Mouse (Mus musculus) frontal cortex, adult (tissue): ENCODE measurements around the gene Sgo2b.
A peak's percentile ranks its signal among the peaks of the same experiment; 100 is the strongest.
"Not testable (repeated sequence)": the region's sequence is repeated elsewhere in the genome, so short reads cannot be mapped to it uniquely, and the experiment has no call there.

Experiments
- ATAC-seq: cut with Nextera tagmentation; 2 replicates; pipeline ENCODE4 v1.9.2; 2017; ENCODE audit warnings: mild to moderate bottlenecking, moderate library complexity, mixed read lengths; ENCODE audit not compliant: low TSS enrichment

Gene Sgo2b

GRCm38 (mm10) chr8:63951626-63952377 is at the start of gene Sgo2b:
TSS of gene Sgo2b (minus strand) at chr8:63952248.
- ATAC-seq, result peak; percentile 99

DNA sequence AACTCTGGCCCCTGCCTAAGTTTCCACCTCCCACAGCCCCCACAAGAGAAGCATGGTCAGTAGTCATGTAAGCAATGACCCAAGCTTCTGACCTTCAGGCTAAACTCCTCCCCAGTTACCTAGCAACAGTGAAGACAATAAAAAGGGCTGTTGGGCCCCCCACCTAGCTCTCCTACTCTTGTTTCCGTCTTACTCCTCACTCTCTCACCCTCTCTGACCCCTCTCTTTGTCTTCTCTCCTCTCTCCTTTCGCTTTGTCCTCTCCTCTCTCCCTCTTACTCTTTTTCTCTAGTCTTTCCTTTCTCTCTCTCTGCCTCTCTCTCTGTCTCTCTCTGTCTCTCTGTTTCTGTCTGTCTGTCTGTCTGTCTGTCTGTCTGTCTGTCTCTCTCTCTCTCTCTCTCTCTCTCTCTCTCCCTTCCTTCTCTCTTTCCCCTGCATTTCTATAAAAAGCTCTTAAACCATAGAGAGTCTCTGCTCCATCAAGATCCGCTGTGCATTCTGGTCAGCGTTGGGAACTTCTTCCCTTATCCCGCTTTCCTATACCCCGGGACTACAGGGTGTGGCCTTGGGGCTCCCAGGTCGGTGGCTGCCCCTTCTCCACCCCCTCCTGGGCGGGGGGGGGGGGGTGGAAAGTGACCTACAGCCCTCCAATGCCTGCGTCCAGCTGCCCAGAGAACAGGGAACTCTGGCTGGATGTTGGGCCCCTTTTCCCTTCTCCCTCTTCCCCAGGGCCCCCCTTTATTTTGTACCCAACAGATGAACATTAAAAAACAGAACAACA is 18.8 kb upstream of the Sgo2b start:
- not testable (repeated sequence) for ATAC-seq

GRCm38 (mm10) chr8:63961032-63961785 is 9.2 kb upstream of the Sgo2b start:
- no peak for ATAC-seq

DNA sequence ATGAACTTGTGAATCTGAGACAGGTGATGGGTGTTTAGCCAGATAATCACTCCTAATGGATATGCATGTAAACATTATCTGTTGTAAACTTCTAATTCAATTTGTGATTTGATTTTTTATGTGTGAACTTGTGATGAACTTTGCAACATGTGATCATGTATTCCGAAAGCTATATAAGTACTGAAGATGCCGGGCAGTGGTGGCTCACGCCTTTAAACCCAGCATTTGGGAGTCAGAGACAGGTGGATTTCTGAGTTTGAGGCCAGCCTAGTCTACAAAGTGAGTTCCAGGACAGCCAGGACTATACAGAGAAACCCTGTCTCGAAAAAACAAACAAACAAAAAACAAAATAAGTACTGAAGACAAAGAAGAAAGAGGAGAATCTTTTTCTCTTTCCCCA is 1.8 kb upstream of the Sgo2b start:
- ATAC-seq, result not testable (repeated sequence)

- ATAC-seq, result no peak
Observed at GRCm38 (mm10) chr8:63933171-63933570, 18.9 kb downstream of the Sgo2b start.

DNA sequence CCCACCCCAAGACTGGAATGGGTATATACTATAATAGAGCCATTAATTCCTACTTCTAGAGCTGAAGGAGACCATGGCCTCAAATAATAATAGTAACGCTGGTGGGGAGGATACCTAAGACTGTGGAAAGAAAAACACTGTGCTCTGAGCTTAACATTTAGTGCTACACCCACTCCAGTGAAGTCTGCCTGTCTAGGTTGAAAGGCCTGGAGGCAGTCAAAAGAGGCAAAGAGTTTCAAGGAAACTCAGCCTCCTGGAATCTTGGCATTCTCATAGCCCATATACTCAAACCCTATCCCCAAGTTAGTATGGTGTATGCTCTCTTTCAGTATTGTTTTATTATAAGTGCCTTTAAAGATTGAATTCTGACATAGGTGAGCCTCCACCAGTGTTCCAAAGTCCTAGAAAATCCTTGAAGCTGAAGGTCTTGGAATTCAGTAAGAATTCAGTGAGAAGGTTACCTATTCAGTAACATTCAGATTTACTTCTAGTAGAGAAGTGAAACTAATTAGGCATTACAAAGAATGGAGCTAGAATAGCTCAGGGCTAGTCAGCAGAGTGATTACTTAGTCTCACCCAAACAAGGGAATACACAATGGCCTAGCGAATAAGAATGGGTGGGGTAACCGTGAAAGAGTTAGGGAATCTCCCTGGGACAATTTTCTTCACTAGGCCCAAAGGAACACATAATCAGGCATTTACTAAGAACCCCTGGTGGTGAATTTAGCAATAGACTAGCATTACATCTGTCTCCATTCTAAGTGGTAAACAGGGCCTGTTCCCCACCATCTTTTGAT is 22.5 kb downstream of the Sgo2b start:
- no peak for ATAC-seq

GRCm38 (mm10) chr8:63921257-63921960 is 30.6 kb downstream of the Sgo2b start:
- ATAC-seq, result no peak

DNA sequence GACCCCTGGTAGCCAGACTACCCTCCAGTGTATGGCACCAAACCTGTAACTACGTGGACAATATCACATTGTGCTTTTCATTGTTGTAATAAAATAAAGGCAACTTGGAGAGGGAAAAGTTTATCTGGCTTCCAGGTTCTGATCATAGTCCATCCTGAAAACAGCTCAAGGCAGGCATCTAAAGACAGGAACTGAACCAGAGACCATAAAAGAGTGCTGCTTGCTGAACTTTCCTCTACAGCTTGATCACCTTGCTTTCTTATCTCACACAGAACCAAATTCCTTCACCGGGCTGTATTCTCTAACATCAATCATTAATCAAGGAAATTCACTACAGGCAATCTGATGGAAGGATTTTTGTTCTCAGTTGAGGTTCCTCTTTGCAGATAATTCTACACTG is 57.0 kb downstream of the Sgo2b start:
- no peak for ATAC-seq

DNA sequence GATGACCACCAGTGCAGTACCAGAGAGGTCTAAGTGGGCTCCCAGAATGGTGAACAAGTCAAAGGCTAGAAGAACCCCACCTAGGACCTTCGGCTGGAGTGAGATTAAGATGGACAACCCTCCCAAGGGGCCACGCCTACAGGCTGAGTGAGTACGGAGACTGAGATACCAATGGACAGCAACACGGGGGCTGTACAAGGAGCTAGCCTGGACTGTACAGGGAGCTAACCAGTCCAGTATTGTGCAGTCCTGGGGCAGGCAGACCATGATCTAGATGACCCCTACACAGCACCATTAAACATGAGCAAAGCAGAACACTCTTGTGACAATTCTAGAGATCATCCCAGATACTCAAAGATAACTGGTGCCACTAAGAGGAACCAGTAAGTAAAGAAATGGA is 73.7 kb downstream of the Sgo2b start:
- ATAC-seq, result no peak

- peak; percentile 95 for ATAC-seq
Observed at GRCm38 (mm10) chr8:63877393-63877792, 74.7 kb downstream of the Sgo2b start.

- peak; percentile 51 for ATAC-seq
Observed at GRCm38 (mm10) chr8:63876949-63877348, 75.1 kb downstream of the Sgo2b start.
